Mouse (Mus musculus): ENCODE measurements around the gene Znrf1.

- TF ChIP-seq CTCF (IDR thresholded peaks at IDR 0.05; ENCODE audit: extremely low read depth, insufficient read length, insufficient replicate concordance, low read depth, low read length) (no peak), POLR2A (IDR thresholded peaks at IDR 0.05; ENCODE audit: low read depth, low read length) (no peak)
Observed at GRCm38 (mm10) chr8:111641064-111641463, 105.2 kb downstream of the Znrf1 start.

All from small intestine, adult 2 months (tissue).